Mouse (Mus musculus) cerebellum, postnatal 36 days (tissue): Measurements from ENCODE around the gene Tgif1.
A peak's percentile ranks its signal among the peaks of the same experiment; 100 is the strongest.

Experiments
- DNase-seq, 2 experiments: peaks; one replicate each; pipeline ENCODE4 v3.0.0; 2021 to 2022; ENCODE audit warnings: mixed read lengths in 2 of 2

The Tgif1 gene

DNA sequence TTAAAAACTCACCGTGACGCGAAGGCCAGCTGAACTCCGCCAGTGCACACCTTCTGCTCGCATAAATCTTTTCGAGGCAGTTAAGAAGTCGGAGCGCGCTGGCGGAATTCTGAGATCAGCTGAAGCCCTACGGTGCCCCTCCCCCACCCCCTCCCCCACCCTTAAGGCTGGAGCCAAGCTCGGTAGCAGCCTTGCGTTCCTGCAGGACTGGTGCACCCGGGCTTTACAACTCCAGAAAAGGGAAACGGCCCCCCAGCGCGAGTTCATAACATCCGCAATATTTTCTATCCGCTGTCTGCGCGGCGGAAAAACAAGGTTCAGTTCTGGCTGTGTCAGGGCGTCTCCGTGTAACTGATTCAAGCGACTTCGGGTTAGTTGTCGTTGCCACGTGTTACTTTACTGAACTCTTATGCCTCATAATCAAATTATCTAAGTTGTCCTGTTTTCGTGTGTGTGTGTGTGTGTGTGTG lies at the start of gene Tgif1:
Gene Tgif1 (minus strand): TSS at position 111 of the 470 bp plus-strand sequence.
- DNase-seq: peak in 1 of 2 experiments; percentile 14

GRCm38 (mm10) chr17:70900660-70901059 lies 47.3 kb upstream of the Tgif1 start:
- DNase-seq: no peak

DNA sequence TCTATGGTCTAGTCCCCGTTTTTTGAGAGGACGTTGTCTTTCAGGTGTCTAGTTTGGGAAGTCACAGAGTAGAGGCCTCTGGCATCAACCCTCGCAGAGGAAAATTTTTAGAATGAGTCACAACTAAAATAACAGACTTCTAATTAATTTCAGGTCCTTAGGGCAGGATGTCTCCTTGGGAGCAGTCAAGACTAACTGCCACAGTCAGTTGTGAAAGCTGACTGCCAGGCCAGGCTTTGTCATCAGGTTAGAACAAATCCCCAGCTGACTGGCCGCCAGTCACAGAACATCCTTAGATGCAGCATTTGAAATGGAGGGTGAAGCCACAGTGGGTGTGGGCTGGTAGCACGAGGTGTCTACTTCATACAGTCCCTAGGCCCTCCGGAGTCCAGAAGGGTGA lies 46.3 kb upstream of the Tgif1 start:
- DNase-seq: no peak

GRCm38 (mm10) chr17:70894867-70895266 lies 41.5 kb upstream of the Tgif1 start:
- DNase-seq: peak; percentile 81 to 86

- DNase-seq: no peak
Measured at GRCm38 (mm10) chr17:70893151-70893550, 39.8 kb upstream of the Tgif1 start.

DNA sequence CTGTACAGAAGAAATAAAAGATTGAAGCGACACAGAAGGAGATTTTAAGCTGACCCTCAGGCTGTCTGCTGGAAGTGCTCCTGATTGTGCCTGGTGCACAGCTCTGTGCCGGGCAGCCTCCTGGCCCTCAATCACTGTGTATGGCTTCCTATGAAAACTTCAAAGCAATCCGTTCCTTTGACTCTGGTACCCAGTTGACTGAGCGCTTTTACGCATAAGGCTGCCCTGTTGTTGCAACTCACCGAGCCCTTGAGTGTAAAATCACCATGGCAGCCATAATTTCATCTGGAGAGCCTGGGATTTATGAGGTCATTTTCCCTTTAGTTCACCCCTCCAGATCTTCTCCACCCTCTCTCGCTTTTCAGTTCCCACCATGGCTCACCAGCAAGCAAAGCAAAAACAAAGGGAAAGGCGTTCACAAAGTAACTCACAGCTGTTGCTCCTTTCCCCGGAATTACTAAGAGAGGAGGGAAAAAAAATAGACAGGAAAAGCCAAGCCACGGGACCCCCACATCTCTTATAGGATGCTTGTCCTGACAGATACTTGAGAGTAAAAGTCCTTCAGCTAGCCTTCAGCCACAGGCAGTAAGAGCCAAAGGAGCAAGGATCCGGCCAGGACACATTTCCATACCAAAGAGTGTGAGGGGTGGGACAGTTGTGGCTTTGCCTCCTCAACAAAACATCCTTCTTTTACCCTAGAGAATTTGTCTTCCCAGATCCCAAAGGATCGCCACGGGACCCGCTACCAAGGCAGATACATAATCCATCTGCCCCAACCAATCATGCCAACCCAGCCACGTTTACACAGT lies 39.1 kb upstream of the Tgif1 start:
- no peak for DNase-seq

DNA sequence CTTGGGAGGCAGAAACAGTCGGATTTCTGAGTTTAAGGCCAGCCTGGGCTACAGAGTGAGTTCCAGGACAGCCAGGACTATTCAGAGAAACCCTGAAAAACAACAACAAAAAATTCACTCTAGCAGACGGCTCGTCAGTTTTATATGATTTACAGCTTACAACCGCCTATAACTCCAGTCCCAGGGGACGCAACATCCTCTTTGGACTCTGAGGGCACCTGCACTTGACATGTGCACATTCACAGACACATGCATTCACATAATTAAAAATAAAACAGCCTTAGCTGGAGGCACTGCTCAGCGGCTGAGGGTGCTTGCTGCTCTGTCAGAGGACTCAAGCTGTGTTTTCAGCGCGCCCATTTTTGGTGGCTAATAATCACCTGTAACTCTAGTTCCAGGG lies 37.2 kb upstream of the Tgif1 start:
- DNase-seq: no peak

GRCm38 (mm10) chr17:70888657-70889056 lies 35.3 kb upstream of the Tgif1 start:
- no peak for DNase-seq

GRCm38 (mm10) chr17:70887848-70888247 lies 34.5 kb upstream of the Tgif1 start:
- DNase-seq: no peak

- DNase-seq: no peak
Measured at GRCm38 (mm10) chr17:70886641-70887391, 33.5 kb upstream of the Tgif1 start.

GRCm38 (mm10) chr17:70885868-70886267 lies 32.5 kb upstream of the Tgif1 start:
- DNase-seq: no peak

- DNase-seq: no peak
Measured at GRCm38 (mm10) chr17:70881934-70882333, 28.6 kb upstream of the Tgif1 start.

DNA sequence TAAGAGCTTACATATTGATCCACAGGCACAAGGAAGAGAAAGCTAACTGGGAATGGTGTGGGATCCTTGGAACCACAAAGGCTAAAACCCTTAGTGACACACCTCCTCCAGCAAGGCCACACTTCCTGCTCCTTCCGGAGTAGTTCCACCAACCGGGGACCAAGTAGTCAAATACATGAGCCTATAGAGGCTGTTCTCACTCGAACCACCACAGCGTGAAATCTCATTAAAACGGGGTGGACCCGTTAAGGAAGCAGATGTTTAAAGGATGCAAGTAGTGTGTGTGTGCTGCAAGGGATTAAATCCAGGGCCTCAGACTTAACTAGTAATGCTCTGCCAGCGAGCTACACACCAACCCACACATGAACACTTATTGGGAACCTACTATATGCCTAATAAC lies 27.8 kb upstream of the Tgif1 start:
- no peak for DNase-seq

DNA sequence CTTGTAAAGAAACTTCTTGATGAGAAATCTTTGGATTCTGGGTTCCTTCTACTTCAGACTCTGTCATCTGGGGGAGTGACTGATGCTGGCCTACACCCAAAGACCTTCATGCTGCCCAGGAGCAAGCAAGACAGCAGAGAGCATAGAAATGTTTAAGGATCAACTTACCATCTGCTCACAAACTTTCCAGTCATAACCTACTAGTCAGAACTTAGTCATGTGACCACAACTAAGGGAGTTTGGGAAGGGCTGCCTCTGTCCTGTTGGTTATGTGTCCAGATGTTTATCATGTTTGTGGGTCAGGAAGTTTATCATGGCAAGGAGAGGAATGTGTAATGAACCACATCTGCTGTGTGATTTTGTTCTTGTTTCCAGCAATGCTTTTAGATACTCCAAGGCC lies 24.9 kb upstream of the Tgif1 start:
- no peak for DNase-seq

DNA sequence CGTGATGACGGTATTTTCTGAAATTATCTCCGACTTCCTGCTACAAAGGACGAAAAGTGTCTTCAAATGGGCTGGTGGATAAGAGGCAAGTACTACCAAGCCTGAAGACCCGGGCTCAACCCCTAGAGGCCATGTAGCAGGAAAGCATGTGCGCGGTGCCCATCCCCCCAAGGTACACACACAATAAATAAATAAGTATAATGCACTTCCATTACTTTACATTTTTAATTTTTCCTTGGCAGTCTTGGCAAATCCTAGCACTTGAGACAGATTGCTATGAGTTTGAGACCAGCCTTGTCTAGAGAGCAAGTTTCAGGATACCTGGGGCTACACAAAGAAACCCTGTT lies 20.4 kb upstream of the Tgif1 start:
- no peak for DNase-seq

GRCm38 (mm10) chr17:70872936-70873777 lies 19.8 kb upstream of the Tgif1 start:
- no peak for DNase-seq

- DNase-seq: no peak
Measured at GRCm38 (mm10) chr17:70872094-70872929, 19.0 kb upstream of the Tgif1 start.

DNA sequence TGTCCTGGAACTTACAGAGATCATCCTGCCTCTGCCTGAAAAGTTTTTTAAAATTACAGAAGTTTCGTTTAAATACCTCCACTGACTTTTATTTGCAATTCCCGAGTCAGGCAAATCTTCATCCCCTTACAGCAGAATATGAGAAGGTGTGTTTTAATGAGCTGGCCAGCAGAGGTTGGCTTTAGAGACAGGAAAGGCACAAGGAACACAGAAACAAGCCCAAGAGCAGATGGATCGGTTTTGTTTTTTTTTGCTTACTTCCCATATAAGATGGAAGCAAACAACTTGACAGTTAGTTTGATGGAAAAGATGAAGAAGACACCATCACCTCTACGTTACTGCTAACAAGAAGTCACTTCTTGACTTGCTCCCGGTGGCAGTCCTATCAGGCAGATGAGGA lies 18.3 kb upstream of the Tgif1 start:
- DNase-seq: no peak

DNA sequence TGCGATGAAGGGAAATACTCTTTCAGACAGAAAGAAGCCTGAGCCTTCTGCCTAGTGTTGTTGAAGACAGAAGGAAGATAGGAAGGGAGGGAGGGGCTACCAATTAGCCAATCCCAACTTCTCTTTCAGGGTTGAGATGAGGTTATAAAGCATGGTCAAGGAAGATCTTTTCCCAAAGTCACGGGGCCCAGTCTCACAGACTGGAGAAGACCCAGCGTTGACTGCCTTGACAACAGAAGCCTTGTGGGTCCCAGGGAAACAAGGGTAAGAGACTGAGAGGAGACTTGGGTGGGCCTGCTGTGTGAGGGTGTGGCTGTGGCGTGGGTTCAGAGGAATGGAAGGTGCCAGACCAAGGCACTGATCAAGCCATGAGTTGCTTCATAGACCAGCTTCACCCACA lies 17.2 kb upstream of the Tgif1 start:
- DNase-seq: no peak

DNA sequence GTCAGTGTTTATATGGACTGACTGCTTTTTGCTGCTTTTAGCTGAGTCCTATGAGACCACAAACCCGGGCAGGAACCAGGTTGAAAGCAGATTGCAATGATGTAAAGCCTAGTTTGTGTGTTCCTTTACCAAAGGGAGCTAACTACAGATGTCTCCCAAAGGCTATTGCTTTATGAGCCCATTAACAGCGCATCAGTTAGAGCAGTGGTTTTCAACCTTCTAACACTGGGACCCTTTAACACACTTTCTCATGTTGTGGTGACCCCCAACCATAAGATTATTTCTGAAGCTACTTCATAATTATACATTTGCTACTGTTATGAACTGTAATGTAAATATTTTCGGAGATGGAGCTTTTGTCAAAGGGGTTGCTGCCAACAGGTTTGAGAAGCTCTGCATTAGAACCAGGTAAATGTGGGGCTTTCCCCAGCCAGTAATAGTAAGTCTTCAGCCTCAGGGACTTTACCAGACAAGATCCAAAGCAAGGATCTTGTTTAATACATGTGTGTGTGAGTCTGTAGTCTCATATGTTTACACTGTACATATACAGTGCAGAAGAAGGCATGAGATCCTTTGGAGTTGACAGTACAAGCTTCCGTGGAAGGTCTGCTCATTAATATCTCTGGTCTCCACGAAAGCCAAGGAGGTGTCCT lies 15.4 kb upstream of the Tgif1 start:
- DNase-seq: no peak

GRCm38 (mm10) chr17:70866538-70867114 lies 13.3 kb upstream of the Tgif1 start:
- no peak for DNase-seq
